8 mouse cellular contexts compared by ENCODE assay signal in the genomic region with DNA sequence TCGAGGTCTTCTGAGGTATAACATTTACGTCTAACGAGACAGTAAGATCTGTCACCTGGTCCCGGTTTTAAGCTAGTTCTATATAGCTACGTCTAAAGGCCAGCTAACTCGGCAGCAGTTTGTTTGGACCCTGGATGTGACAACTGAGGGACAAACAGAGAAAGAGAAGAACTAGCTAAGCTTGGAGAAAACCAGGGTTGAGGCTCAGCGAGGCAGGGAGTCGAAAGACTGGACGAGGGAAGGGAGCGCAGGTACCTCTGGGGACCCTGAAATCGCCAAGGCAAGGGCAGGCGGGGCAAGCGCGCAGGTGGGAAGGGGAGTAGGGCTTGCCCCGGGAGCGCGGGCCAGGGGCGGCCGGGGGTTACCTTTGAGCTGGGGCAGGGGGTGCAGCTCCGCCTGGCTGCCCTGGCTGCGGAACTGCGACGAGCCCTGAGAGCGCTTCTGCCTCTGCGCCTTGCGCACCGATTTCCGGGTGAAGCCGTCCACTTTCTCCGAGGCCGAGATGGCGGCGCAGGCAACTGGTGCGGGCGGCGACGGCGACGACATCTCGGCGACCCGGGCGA. TPM values are rescaled to one million over a fixed set of nuclear protein-coding genes. Genes with fewer than 3 reads are reported as not detected.
A peak's percentile ranks its signal among the peaks of the same experiment; 100 is the strongest.
DNase-seq lines count a peak whose midpoint lies in the region; ATAC-seq and TF ChIP-seq lines count a peak whose summit lies in the region.

No protein-coding gene starts in this region.

- WGBS in heart, embryonic 11.5 days (ENCODE audit: insufficient replicate concordance) = 0% methylated on average over 43 of the region's 43 CpGs
- under 1% methylated on average over 43 of the region's 43 CpGs for WGBS in kidney, embryonic 16.5 days
- WGBS in lung, embryonic 14.5 days = under 1% methylated on average over 42 of the region's 43 CpGs

- H3K27me3 ChIP-seq in heart, embryonic 11.5 days (ENCODE audit: control insufficient read depth, insufficient read depth, low read length) = no peaks in the 10 kb centered on the region
- no peaks in the 10 kb centered on the region for H3K27me3 ChIP-seq in kidney, embryonic 16.5 days (ENCODE audit: insufficient read depth, low read length)
- H3K27me3 ChIP-seq in lung, embryonic 14.5 days (ENCODE audit: insufficient read depth, low read length) = no peaks in the 10 kb centered on the region

- peak; percentile 68 for DNase-seq in 3134 (ENCODE audit: extremely low read depth, insufficient read length, low spot score)
- DNase-seq in MEL-GATA-1-ER (ENCODE audit: extremely low read depth, low read depth) = peak; percentile 49
- DNase-seq in embryo, embryonic 10.5 days (ENCODE audit: low spot score) = peak; percentile 54
- DNase-seq in lung, embryonic 14.5 days = peak; percentile 61
- peak; percentile 63 for DNase-seq in retina, embryonic 14.5 days (ENCODE audit: low spot score)
- peak; percentile 29 for DNase-seq in urinary bladder, postnatal 10 days (ENCODE audit: low spot score)

- no peak for TF ChIP-seq CTCF in lung, embryonic 14.5 days (IDR thresholded peaks at IDR 0.05; ENCODE audit: low read depth)

- peaks cover 16% of the 10 kb centered on the region for H3K4me1 ChIP-seq in heart, embryonic 11.5 days (ENCODE audit: control insufficient read depth, insufficient read depth, low read length)
- H3K4me1 ChIP-seq in kidney, embryonic 16.5 days (ENCODE audit: insufficient read depth, low read length) = peaks cover 20% of the 10 kb centered on the region
- H3K4me1 ChIP-seq in lung, embryonic 14.5 days (ENCODE audit: insufficient read depth) = peaks cover 6% of the 10 kb centered on the region

- peak overlapping the region; percentile 94 for H3K9ac ChIP-seq in heart, embryonic 11.5 days (ENCODE audit: low read depth, low read length)
- H3K9ac ChIP-seq in kidney, embryonic 16.5 days (replicated peaks; ENCODE audit: low read length) = peak overlapping the region; percentile 89
- H3K9ac ChIP-seq in lung, embryonic 14.5 days = peak overlapping the region; percentile 87

- peak overlapping the region; percentile 81 for H3K4me2 ChIP-seq in heart, embryonic 11.5 days
- H3K4me2 ChIP-seq in kidney, embryonic 16.5 days (replicated peaks; ENCODE audit: low read depth, low read length) = peak overlapping the region; percentile 80
- H3K4me2 ChIP-seq in lung, embryonic 14.5 days = peak overlapping the region; percentile 62

- peak overlapping the region; percentile 97 for H3K27ac ChIP-seq in heart, embryonic 11.5 days (ENCODE audit: low read depth, low read length)
- peak overlapping the region; percentile 94 for H3K27ac ChIP-seq in kidney, embryonic 16.5 days (ENCODE audit: low read length)
- peak overlapping the region; percentile 96 for H3K27ac ChIP-seq in lung, embryonic 14.5 days (ENCODE audit: low read depth)

- ATAC-seq in heart, embryonic 11.5 days (replicated peaks; ENCODE audit: insufficient number of reproducible peaks, low FRiP score, low TSS enrichment) = no peak
- ATAC-seq in kidney, embryonic 16.5 days (ENCODE audit: low FRiP score, low TSS enrichment) = no peak
- ATAC-seq in lung, embryonic 14.5 days (ENCODE audit: insufficient read depth) = no peak

- no peaks in the 10 kb centered on the region for H3K9me3 ChIP-seq in heart, embryonic 11.5 days (replicated peaks; ENCODE audit: control insufficient read depth, low read length)
- H3K9me3 ChIP-seq in kidney, embryonic 16.5 days (ENCODE audit: low read length) = no peaks in the 10 kb centered on the region
- no peaks in the 10 kb centered on the region for H3K9me3 ChIP-seq in lung, embryonic 14.5 days (ENCODE audit: low read depth, low read length)

- peak overlapping the region; percentile 93 for H3K4me3 ChIP-seq in heart, embryonic 11.5 days (ENCODE audit: low read depth, low read length)
- H3K4me3 ChIP-seq in kidney, embryonic 16.5 days (ENCODE audit: low read length) = peak overlapping the region; percentile 78
- peak overlapping the region; percentile 76 for H3K4me3 ChIP-seq in lung, embryonic 14.5 days (ENCODE audit: low read depth, low read length)

- H3K36me3 ChIP-seq in heart, embryonic 11.5 days (ENCODE audit: control insufficient read depth, insufficient read depth, low read length) = no peaks in the 10 kb centered on the region
- H3K36me3 ChIP-seq in kidney, embryonic 16.5 days (ENCODE audit: insufficient read depth, low read length) = no peaks in the 10 kb centered on the region
- no peaks in the 10 kb centered on the region for H3K36me3 ChIP-seq in lung, embryonic 14.5 days (ENCODE audit: insufficient read depth)

RNA-seq across cellular contexts. Expression of gene Ppp2r5a, which starts 7.1 kb away (rescaled TPM):
- polyA plus RNA-seq in heart, embryonic 11.5 days (2014; fragmentation: Nextera tagmentation; extraction: Ambion mirVana) = 41.1 and 43.4 TPM in 2 replicates
- polyA plus RNA-seq in kidney, embryonic 16.5 days (2015; fragmentation: Nextera tagmentation; extraction: Ambion mirVana) = 15.7 and 18.8 TPM in 2 replicates
- polyA plus RNA-seq in lung, embryonic 14.5 days (2014; fragmentation: Nextera tagmentation; extraction: Ambion mirVana) = 40.8 and 42.7 TPM in 2 replicates
